Mouse (Mus musculus) T-cell, adult 66 days (primary cell): ENCODE data around the gene Atp6v0e. TPM values are rescaled to one million over a fixed set of nuclear protein-coding genes. Genes with fewer than 3 reads are reported as not detected.

Experiments used
- total RNA-seq, 2 experiments: library from RNA; stranded (reverse); gene quantifications; 3 replicates in 1 of 2; 4 replicates in 1 of 2; pipeline ENCODE4 v1.2.4; 2023

The Atp6v0e gene
- 10 to 100 TPM; 85.6 to 87.4 TPM for total RNA-seq

DNA sequence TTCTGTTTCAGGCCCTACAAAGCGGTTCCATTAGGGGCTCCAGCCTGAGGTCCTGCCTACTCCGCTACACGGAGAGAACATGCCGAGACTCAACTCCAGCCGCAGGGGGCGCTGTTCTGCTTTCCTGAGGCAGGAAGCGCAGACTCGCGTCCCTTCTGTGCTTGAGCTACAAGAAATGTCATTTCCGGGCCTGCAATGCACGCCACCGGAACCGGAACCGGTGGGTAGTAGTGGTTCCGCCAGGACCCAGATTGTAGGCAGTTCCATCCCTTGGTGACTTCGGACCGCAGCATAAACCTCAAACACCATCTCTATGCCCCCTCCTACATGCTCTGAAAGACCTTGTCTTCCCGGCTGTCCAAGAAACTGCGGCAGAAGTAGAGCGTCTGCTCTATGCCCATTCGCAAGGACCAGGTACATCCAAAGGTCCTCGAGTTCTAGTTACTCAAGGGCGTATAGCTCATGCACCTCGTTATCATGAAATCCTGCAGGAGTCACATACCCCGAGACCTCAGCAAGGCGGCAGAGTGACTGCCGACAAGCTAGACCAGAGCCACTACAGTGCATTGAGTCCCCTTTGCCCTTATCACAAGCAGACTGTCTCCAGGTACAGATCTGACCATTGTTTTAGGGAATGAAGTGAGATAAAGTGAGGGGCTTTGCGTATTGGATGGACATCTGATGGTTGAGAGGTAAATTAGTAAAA is at the start of gene Atp6v0e:
Gene Atp6v0e, plus strand, starts transcription at position 254 of the 706 bp plus-strand sequence.

DNA sequence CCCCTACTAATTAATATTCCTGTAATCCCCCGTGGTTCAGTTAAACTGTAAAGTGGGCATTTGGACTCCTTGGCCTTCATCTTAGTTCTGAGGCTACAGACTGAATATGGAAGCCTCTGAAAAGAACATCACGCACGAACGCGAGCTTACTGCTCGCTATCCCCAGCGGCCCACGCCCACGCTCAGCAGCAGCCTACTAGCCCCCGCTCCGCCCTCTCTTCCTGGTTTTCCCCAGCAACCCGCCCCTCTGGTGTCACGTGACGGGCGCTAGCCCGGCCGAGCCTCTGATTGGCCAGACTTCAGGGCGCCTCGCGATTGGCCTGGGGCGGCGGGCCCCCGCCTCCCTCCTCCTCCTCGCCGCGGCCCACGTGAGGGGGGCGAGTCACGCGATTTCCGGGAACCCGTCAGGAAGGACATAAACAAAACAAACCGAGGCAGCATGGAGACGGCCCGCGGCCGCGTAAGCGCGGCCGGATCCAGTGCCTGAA is 52.3 kb downstream of the Atp6v0e start, which contains the start of gene Crebrf:
Gene Crebrf, plus strand, starts transcription at position 380 of the 488 bp plus-strand sequence.

Other genes starting within 250 kb of the Atp6v0e start
- gene Neurl1b, start 248.4 kb upstream of the Atp6v0e start, total RNA-seq: under 1 TPM; 0.33 to 0.44 TPM
- 10 to 100 TPM; 34.9 to 36.1 TPM for gene Ergic1, start 101.7 kb upstream of the Atp6v0e start, total RNA-seq
- 100 to 1,000 TPM; 352 to 396 TPM for gene Dusp1, start 101.1 kb upstream of the Atp6v0e start, total RNA-seq
- gene Crebrf, start 52.4 kb downstream of the Atp6v0e start, total RNA-seq: 10 to 100 TPM; 87.8 to 92.6 TPM
- gene Bnip1, start 117.8 kb downstream of the Atp6v0e start, total RNA-seq: 10 to 100 TPM; 32.1 to 35.7 TPM
- gene Nkx2-5, start 181.8 kb downstream of the Atp6v0e start, total RNA-seq: not detected